Mouse (Mus musculus) olfactory bulb, adult 2 months (tissue): ENCODE data around the gene Rgl2.

ENCODE experiments used
- CTCF ChIP-seq: fragments of 200-500 bp; IDR thresholded peaks from 2 replicates; pipeline ENCODE4 v1.5.1; 2012; ENCODE audit warnings: low read depth, mild to moderate bottlenecking, low read length, moderate library complexity; ENCODE audit not compliant: insufficient read depth
- POLR2A ChIP-seq: fragments of 200-500 bp; IDR thresholded peaks from 2 replicates; pipeline ENCODE4 v1.6.1; 2012; ENCODE audit warnings: mild to moderate bottlenecking, low read depth, low read length, moderate library complexity; ENCODE audit not compliant: insufficient read depth

DNA sequence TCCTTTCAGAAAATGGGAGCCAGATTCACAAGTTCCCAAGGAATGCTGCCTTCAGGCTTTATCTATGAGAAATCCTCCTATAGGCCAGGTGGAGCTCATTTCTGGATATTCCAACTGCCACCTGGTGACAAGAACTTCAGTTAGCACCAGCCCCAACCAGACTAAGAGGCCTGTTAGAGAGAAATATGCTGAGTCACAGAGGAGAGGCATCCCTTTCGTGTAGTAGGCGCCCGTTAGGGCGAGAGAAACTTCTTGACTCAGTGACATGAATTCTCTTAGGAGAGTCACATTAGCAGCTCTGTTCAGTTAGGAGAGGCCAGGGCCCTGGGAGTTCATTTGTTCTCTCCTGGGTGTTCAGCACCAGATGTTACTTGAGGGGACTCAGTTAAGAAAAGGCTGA is 29.7 kb upstream of the Rgl2 start:
- TF ChIP-seq CTCF (no peak), POLR2A (no peak)
